ENCODE assay signal across 10 mouse cellular contexts in the genomic region with DNA sequence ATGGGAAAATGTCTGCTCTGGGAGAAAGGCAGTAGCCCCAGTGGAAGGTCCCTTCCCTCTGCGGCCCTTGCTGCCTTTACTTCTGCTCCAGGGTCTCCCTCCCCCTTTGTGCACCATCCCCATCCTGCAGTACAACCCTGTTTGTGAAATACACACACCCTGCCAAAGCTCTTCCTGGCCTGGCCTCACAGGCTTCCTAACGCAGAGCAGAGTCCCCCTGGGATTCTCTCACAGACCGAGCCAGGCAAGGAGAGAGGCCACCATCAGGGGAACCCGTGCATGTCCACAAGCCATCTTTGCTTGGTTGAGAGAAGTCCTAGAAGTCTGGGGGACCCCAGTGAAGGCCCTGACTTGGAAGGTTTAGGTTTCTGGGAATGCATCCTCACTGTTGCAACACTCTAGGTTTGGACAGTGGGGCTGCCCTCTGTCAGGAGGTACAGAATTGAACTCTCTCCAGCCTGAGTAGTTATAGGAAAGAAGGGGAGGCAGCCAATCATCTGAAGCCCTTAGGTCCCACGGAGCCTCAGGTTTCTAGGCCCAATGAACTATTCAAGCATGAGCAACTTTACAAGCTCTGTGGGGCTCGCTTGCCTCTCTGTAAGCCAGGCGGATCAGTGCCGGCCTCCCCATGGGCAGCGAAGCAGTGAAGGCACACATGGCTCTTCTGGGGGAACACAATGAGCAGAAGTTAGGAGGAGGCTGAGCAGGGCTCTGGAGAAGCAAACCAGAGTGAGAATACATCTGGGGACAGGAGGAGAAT. TPM values are rescaled to one million over a fixed set of nuclear protein-coding genes. Genes with fewer than 3 reads are reported as not detected.
DNase-seq lines count a peak whose midpoint lies in the region; ATAC-seq and TF ChIP-seq lines count a peak whose summit lies in the region.
"Had no signal": no experiment of that assay in that cellular context is flagged by ENCODE, and none has a peak within 500 bp of the region (broad histone marks: within the 10 kb centered on the region; RNA-seq: fewer than 3 reads in every experiment).

No protein-coding gene starts in this region.

- H3K9ac ChIP-seq in limb, embryonic 14.5 days (ENCODE audit: low read depth, low read length, severe bottlenecking): no peak overlapping the region
- H3K9ac ChIP-seq: lung, embryonic 14.5 days; midbrain, embryonic 12.5 days; neural tube, embryonic 12.5 days had no signal

- no peaks in the 10 kb centered on the region for H3K4me1 ChIP-seq in kidney, adult 2 months (ENCODE audit: control insufficient read depth, insufficient read depth, low read length)
- H3K4me1 ChIP-seq in embryonic facial prominence, embryonic 10.5 days: peaks cover 57% of the 10 kb centered on the region
- H3K4me1 ChIP-seq in limb, embryonic 14.5 days (ENCODE audit: control insufficient read depth, insufficient read depth, low read length): peaks cover 49% of the 10 kb centered on the region

- WGBS in kidney, adult 2 months: 55% methylated on average over 9 of the region's 9 CpGs
- WGBS in embryonic facial prominence, embryonic 10.5 days: 75% methylated on average over 9 of the region's 9 CpGs
- 36% methylated on average over 9 of the region's 9 CpGs for WGBS in limb, embryonic 14.5 days

- no peaks in the 10 kb centered on the region for H3K9me3 ChIP-seq in embryonic facial prominence, embryonic 10.5 days
- no peaks in the 10 kb centered on the region for H3K9me3 ChIP-seq in limb, embryonic 14.5 days (ENCODE audit: control insufficient read depth, low read length)
- H3K9me3 ChIP-seq: midbrain, embryonic 12.5 days; neural tube, embryonic 12.5 days had no signal

- H3K36me3 ChIP-seq in kidney, adult 2 months (ENCODE audit: control insufficient read depth, insufficient read depth, low read length): no peaks in the 10 kb centered on the region
- no peaks in the 10 kb centered on the region for H3K36me3 ChIP-seq in embryonic facial prominence, embryonic 10.5 days (replicated peaks)
- no peaks in the 10 kb centered on the region for H3K36me3 ChIP-seq in limb, embryonic 14.5 days (ENCODE audit: control insufficient read depth, insufficient read depth, low read length)
- H3K36me3 ChIP-seq: midbrain, embryonic 12.5 days; neural tube, embryonic 12.5 days had no signal

- no peak for TF ChIP-seq POLR2A in kidney, adult 2 months (IDR thresholded peaks at IDR 0.05; ENCODE audit: low read depth, low read length)
- TF ChIP-seq POLR2A in limb, embryonic 14.5 days (IDR thresholded peaks at IDR 0.05; ENCODE audit: borderline replicate concordance, extremely low read depth, insufficient read depth, insufficient read length): no peak

- H3K4me2 ChIP-seq in limb, embryonic 14.5 days (replicated peaks; ENCODE audit: low read depth, low read length, severe bottlenecking): peak overlapping the region; percentile 24
- H3K4me2 ChIP-seq: lung, embryonic 14.5 days; midbrain, embryonic 12.5 days; neural tube, embryonic 12.5 days had no signal

- DNase-seq in kidney, adult 2 months: peak; percentile 14
- DNase-seq in kidney, adult 8-10 months: no peak
- no peak for DNase-seq in embryonic facial prominence, embryonic 10.5 days (ENCODE audit: low spot score)
- DNase-seq in heart, adult 8-10 months (ENCODE audit: low spot score): peak; percentile 39
- peak; percentile 51 for DNase-seq in limb, embryonic 14.5 days (ENCODE audit: low spot score)
- no peak for DNase-seq in embryo, embryonic 10.5 days (ENCODE audit: low spot score)
- DNase-seq in urinary bladder, postnatal 10 days (ENCODE audit: low spot score): no peak

- peak; percentile 39; the same call in 1 of the 2 replicates for ATAC-seq in limb, embryonic 14.5 days (ENCODE audit: low FRiP score, low read depth)

- H3K27ac ChIP-seq in kidney, adult 2 months (ENCODE audit: insufficient read depth, low read depth, low read length): no peak overlapping the region
- H3K27ac ChIP-seq in embryonic facial prominence, embryonic 10.5 days (replicated peaks): peak overlapping the region; percentile 75
- peak overlapping the region; percentile 22 for H3K27ac ChIP-seq in limb, embryonic 14.5 days (replicated peaks; ENCODE audit: low read depth, low read length)
- H3K27ac ChIP-seq: midbrain, embryonic 12.5 days; neural tube, embryonic 12.5 days had no signal

- TF ChIP-seq CTCF in kidney, adult 2 months (conservative IDR thresholded peaks at IDR 0.05; ENCODE audit: insufficient read depth, insufficient read length, low read depth, low read length): no peak

- no peaks in the 10 kb centered on the region for H3K27me3 ChIP-seq in kidney, adult 2 months (replicated peaks; ENCODE audit: control insufficient read depth, insufficient read depth, low read length)
- peaks cover 79% of the 10 kb centered on the region for H3K27me3 ChIP-seq in embryonic facial prominence, embryonic 10.5 days (replicated peaks; ENCODE audit: low read depth, poor library complexity, severe bottlenecking)
- peaks cover 11% of the 10 kb centered on the region for H3K27me3 ChIP-seq in limb, embryonic 14.5 days (ENCODE audit: control insufficient read depth, insufficient read depth, low read length)

- H3K4me3 ChIP-seq in kidney, adult 2 months (ENCODE audit: insufficient read depth, low read depth, low read length): no peak overlapping the region
- H3K4me3 ChIP-seq in embryonic facial prominence, embryonic 10.5 days: no peak overlapping the region
- no peak overlapping the region for H3K4me3 ChIP-seq in limb, embryonic 14.5 days (replicated peaks; ENCODE audit: low read length)
- H3K4me3 ChIP-seq: midbrain, embryonic 12.5 days; neural tube, embryonic 12.5 days had no signal

RNA-seq across cellular contexts. Expression of a gene that starts 3.7 kb away (rescaled TPM):
- 3.3 and 4.1 TPM in 2 replicates for polyA plus RNA-seq in kidney, adult 2 months (2012; rRNA removed)
- 0.64 and 1.0 TPM in 2 replicates for polyA plus RNA-seq in embryonic facial prominence, embryonic 10.5 days (2016; fragmentation: Nextera tagmentation; extraction: Ambion mirVana)
- total RNA-seq in heart, adult 8-10 months (2022): 1 to 10 TPM; 1.1 to 1.9 (median 1.7) TPM
- 104 and 121 TPM in 2 replicates for polyA plus RNA-seq in limb, embryonic 14.5 days (2012; rRNA removed)
- 30.7 and 33.8 TPM in 2 replicates for polyA plus RNA-seq in limb, embryonic 14.5 days (2014; fragmentation: Nextera tagmentation; extraction: Ambion mirVana)

RNA-seq across cellular contexts. Expression of a gene that starts 17.1 kb away (rescaled TPM):
- 7.1 and 7.2 TPM in 2 replicates for polyA plus RNA-seq in kidney, adult 2 months (2012; rRNA removed)
- 5.6 and 7.2 TPM in 2 replicates for polyA plus RNA-seq in embryonic facial prominence, embryonic 10.5 days (2016; fragmentation: Nextera tagmentation; extraction: Ambion mirVana)
- total RNA-seq in heart, adult 8-10 months (2022): 10 to 100 TPM in 1 of 4 experiments, 1 to 10 TPM in 3; 7.4 to 13.3 (median 9.0) TPM
- polyA plus RNA-seq in limb, embryonic 14.5 days (2012; rRNA removed): 56.1 and 72.8 TPM in 2 replicates
- 33.3 and 38.6 TPM in 2 replicates for polyA plus RNA-seq in limb, embryonic 14.5 days (2014; fragmentation: Nextera tagmentation; extraction: Ambion mirVana)

RNA-seq across cellular contexts. Expression of a gene that starts 26.6 kb away (rescaled TPM):
- 1.5 and 7.5 TPM in 2 replicates for polyA plus RNA-seq in kidney, adult 2 months (2012; rRNA removed)
- polyA plus RNA-seq in embryonic facial prominence, embryonic 10.5 days (2016; fragmentation: Nextera tagmentation; extraction: Ambion mirVana): 0.06 and 0.16 TPM in 2 replicates
- 1 to 10 TPM in 3 of 4 experiments, under 1 TPM in 1; 0.98 to 2.4 (median 1.5) TPM for total RNA-seq in heart, adult 8-10 months (2022)
- polyA plus RNA-seq in limb, embryonic 14.5 days (2012; rRNA removed): 0.87 and 1.2 TPM in 2 replicates
- polyA plus RNA-seq in limb, embryonic 14.5 days (2014; fragmentation: Nextera tagmentation; extraction: Ambion mirVana): 0.51 and 0.94 TPM in 2 replicates

Comparison
In these comparisons a context has a peak if more than half of its experiments do, and no peak if none do; other contexts are left out.
1. DNase-seq: peak in kidney, adult 2 months (single experiment), heart, adult 8-10 months (single experiment) and limb, embryonic 14.5 days (single experiment); none in kidney, adult 8-10 months (0 of 2), embryonic facial prominence, embryonic 10.5 days (single experiment), embryo, embryonic 10.5 days (single experiment) and urinary bladder, postnatal 10 days (single experiment).